Mouse (Mus musculus) kidney, embryonic 14.5 days (tissue): Measurements from ENCODE around the gene Ms4a2. TPM values are rescaled to one million over a fixed set of nuclear protein-coding genes. Genes with fewer than 3 reads are reported as not detected.

Source experiments
- ATAC-seq: fragments of 200-750 bp; cut with Nextera tagmentation; 2 replicates; pipeline ENCODE4 v1.8.0; 2017; ENCODE audit warnings: moderate number of reproducible peaks, mild to moderate bottlenecking, moderate TSS enrichment, moderate library complexity; ENCODE audit not compliant: low FRiP score, low TSS enrichment
- H3K27ac ChIP-seq: fragments of 300-500 bp; sonication (generic); 2 replicates; pipeline ENCODE4 v1.5.1; 2014; ENCODE audit warnings: low read depth, mild to moderate bottlenecking, low read length, moderate library complexity, mixed read lengths
- H3K27me3 ChIP-seq: fragments of 300-500 bp; sonication (generic); 2 replicates; pipeline ENCODE4 v1.6.1; 2014; ENCODE audit warnings: mild to moderate bottlenecking, low read length; ENCODE audit not compliant: control insufficient read depth, insufficient read depth
- H3K36me3 ChIP-seq: fragments of 300-500 bp; sonication (generic); 2 replicates; pipeline ENCODE4 v1.6.1; 2014; ENCODE audit warnings: low read length, mixed read lengths; ENCODE audit not compliant: control insufficient read depth, insufficient read depth
- H3K4me1 ChIP-seq: fragments of 300-500 bp; sonication (generic); 2 replicates; pipeline ENCODE4 v1.6.1; 2014; ENCODE audit warnings: low read length, mixed read lengths; ENCODE audit not compliant: control insufficient read depth, insufficient read depth
- H3K4me2 ChIP-seq: fragments of 300-500 bp; sonication (generic); replicated peaks from 2 replicates; pipeline ENCODE4 v1.6.1; 2014; ENCODE audit warnings: low read depth, mild to moderate bottlenecking, low read length
- H3K4me3 ChIP-seq: fragments of 300-500 bp; sonication (generic); 2 replicates; pipeline ENCODE4 v1.5.1; 2014; ENCODE audit warnings: mild to moderate bottlenecking, low read length
- H3K9ac ChIP-seq: fragments of 300-500 bp; sonication (generic); 2 replicates; pipeline ENCODE4 v1.6.1; 2014; ENCODE audit warnings: low read depth, mild to moderate bottlenecking, low read length, moderate library complexity
- H3K9me3 ChIP-seq: fragments of 300-500 bp; sonication (generic); 2 replicates; pipeline ENCODE4 v1.6.1; 2016; ENCODE audit warnings: low read length; ENCODE audit not compliant: control insufficient read depth
- WGBS: fragments of 180-500 bp; shearing (Covaris S2); extraction: QIAGEN DNeasy Blood & Tissue Kit; methylation state at CpG from one replicate; pipeline ENCODE4 v1.1.7; 2014; 5-methylcytosine and 5-hydroxymethylcytosine counted together
- polyA plus RNA-seq: library from polyadenylated mRNA; unstranded; fragments of >200 nt; fragmentation: Nextera tagmentation; extraction: Ambion mirVana; gene quantifications from 2 replicates; pipeline ENCODE4 v1.2.1, GENCODE M21; 2014

Ms4a2 gene
- polyA plus RNA-seq, 1 experiment from 2014 or later: 1.6 TPM

DNA sequence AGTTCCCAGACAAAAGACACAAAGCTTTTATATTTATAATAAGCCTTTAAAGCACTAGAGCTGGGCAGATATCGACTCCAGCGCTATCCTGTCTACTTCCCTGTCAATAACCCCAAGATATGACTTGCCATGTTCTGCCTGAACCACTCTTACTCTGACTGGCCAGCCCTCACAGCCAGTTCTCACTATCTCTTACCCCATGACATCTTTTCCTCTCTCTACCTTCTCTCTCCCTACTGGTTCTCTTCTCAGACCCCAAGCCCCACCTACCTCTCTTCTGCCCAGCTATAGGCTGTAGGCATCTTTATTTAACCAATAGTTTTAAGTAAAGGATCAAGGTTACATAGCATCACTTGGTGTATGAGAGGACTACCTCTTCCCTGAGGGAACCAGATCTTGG is 10.8 kb upstream of the Ms4a2 start:
- no peak overlapping the region for H3K9ac ChIP-seq
- no peak overlapping the region for H3K27ac ChIP-seq
- H3K4me2 ChIP-seq: no peak overlapping the region
- WGBS: 72% methylated on average over 2 of the region's 2 CpGs
- H3K36me3 ChIP-seq: no peaks in the 10 kb centered on the region
- no peak overlapping the region for H3K4me3 ChIP-seq
- no peaks in the 10 kb centered on the region for H3K27me3 ChIP-seq
- no peaks in the 10 kb centered on the region for H3K9me3 ChIP-seq
- no peaks in the 10 kb centered on the region for H3K4me1 ChIP-seq
- ATAC-seq: no peak

- WGBS: 86% methylated on average over 1 of the region's 1 CpGs
- H3K4me1 ChIP-seq: no peaks in the 10 kb centered on the region
- no peaks in the 10 kb centered on the region for H3K36me3 ChIP-seq
- ATAC-seq: no peak
- H3K9me3 ChIP-seq: no peaks in the 10 kb centered on the region
- H3K27ac ChIP-seq: no peak overlapping the region
- H3K4me2 ChIP-seq: no peak overlapping the region
- H3K27me3 ChIP-seq: no peaks in the 10 kb centered on the region
- H3K4me3 ChIP-seq: no peak overlapping the region
- no peak overlapping the region for H3K9ac ChIP-seq
These were observed 10.2 kb upstream of the Ms4a2 start for GRCm38 (mm10) chr19:11633732-11634131.

- no peaks in the 10 kb centered on the region for H3K27me3 ChIP-seq
- no peak overlapping the region for H3K27ac ChIP-seq
- 39% methylated on average over 5 of the region's 5 CpGs for WGBS
- H3K4me1 ChIP-seq: no peaks in the 10 kb centered on the region
- no peak overlapping the region for H3K9ac ChIP-seq
- no peak overlapping the region for H3K4me3 ChIP-seq
- ATAC-seq: 0 out of 2 replicates have a peak, but pooled peaks have one; percentile 12
- H3K4me2 ChIP-seq: no peak overlapping the region
- no peaks in the 10 kb centered on the region for H3K9me3 ChIP-seq
- H3K36me3 ChIP-seq: no peaks in the 10 kb centered on the region
These were observed 1.7 kb upstream of the Ms4a2 start for GRCm38 (mm10) chr19:11625231-11625630.

GRCm38 (mm10) chr19:11624800-11625199 is 1.3 kb upstream of the Ms4a2 start:
- Histone ChIP-seq H3K27me3 (no peaks in the 10 kb centered on the region), H3K4me1 (no peaks in the 10 kb centered on the region), H3K9me3 (no peaks in the 10 kb centered on the region), H3K9ac (no peak overlapping the region), H3K4me2 (no peak overlapping the region), H3K4me3 (no peak overlapping the region), H3K27ac (no peak overlapping the region), H3K36me3 (no peaks in the 10 kb centered on the region)
- no peak; the same call in 1 of the 2 replicates for ATAC-seq

GRCm38 (mm10) chr19:11617983-11618382 is 5.5 kb downstream of the Ms4a2 start:
- H3K27ac ChIP-seq: no peak overlapping the region
- no peak overlapping the region for H3K4me2 ChIP-seq
- no peak for ATAC-seq
- H3K27me3 ChIP-seq: no peaks in the 10 kb centered on the region; the same call in 1 of the 2 replicates
- H3K4me3 ChIP-seq: no peak overlapping the region
- no peak overlapping the region for H3K9ac ChIP-seq
- H3K9me3 ChIP-seq: no peaks in the 10 kb centered on the region
- H3K36me3 ChIP-seq: no peaks in the 10 kb centered on the region
- no peaks in the 10 kb centered on the region for H3K4me1 ChIP-seq

GRCm38 (mm10) chr19:11614805-11615204 is 8.7 kb downstream of the Ms4a2 start:
- Histone ChIP-seq H3K9me3 (no peaks in the 10 kb centered on the region), H3K27ac (no peak overlapping the region), H3K4me2 (no peak overlapping the region), H3K36me3 (no peaks in the 10 kb centered on the region), H3K9ac (no peak overlapping the region), H3K4me1 (no peaks in the 10 kb centered on the region), H3K27me3 (no peaks in the 10 kb centered on the region; the same call in 1 of the 2 replicates), H3K4me3 (no peak overlapping the region)
- WGBS: 67% methylated on average over 2 of the region's 2 CpGs
- ATAC-seq: no peak

GRCm38 (mm10) chr19:11613776-11614443 is 9.6 kb downstream of the Ms4a2 start:
- no peak overlapping the region for H3K27ac ChIP-seq
- no peaks in the 10 kb centered on the region; the same call in 1 of the 2 replicates for H3K27me3 ChIP-seq
- H3K36me3 ChIP-seq: no peaks in the 10 kb centered on the region
- no peaks in the 10 kb centered on the region for H3K9me3 ChIP-seq
- H3K4me1 ChIP-seq: no peaks in the 10 kb centered on the region
- ATAC-seq: no peak
- no peak overlapping the region for H3K4me3 ChIP-seq
- WGBS: 61% methylated on average over 8 of the region's 8 CpGs
- H3K9ac ChIP-seq: no peak overlapping the region
- no peak overlapping the region for H3K4me2 ChIP-seq

DNA sequence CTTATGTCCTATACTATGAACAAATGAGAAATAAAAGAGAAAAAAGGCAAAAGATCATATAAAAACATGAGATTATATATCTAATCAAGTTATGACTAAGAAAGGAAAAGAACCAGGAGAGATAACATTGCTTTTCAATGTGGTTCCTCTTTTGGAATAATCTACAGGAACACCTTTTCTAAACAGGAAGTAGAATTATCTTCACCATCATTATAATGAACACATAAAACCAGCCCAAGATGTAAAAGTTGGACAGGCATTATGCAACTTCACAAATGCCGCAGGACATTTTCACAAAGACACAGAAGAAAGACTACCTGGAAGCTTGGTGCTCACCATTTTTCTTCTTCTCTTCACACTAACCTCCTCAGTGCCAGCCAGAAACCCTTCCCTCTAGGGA is 10.4 kb downstream of the Ms4a2 start:
- Histone ChIP-seq H3K36me3 (no peaks in the 10 kb centered on the region), H3K9me3 (no peaks in the 10 kb centered on the region), H3K4me1 (no peaks in the 10 kb centered on the region), H3K4me3 (no peak overlapping the region), H3K9ac (no peak overlapping the region), H3K27me3 (no peaks in the 10 kb centered on the region), H3K27ac (no peak overlapping the region), H3K4me2 (no peak overlapping the region)
- no peak for ATAC-seq
- 100% methylated on average over 1 of the region's 1 CpGs for WGBS

GRCm38 (mm10) chr19:11612293-11612692 is 11.2 kb downstream of the Ms4a2 start:
- WGBS: 22% methylated on average over 2 of the region's 2 CpGs

More at GRCm38 (mm10) chr19:11612293-11612692, 11.2 kb downstream of the Ms4a2 start:
- H3K27me3 ChIP-seq: no peaks in the 10 kb centered on the region
- no peak for ATAC-seq
- H3K4me2 ChIP-seq: no peak overlapping the region
- H3K4me3 ChIP-seq: no peak overlapping the region
- no peak overlapping the region for H3K9ac ChIP-seq
- no peaks in the 10 kb centered on the region for H3K36me3 ChIP-seq
- no peaks in the 10 kb centered on the region for H3K9me3 ChIP-seq
- no peak overlapping the region for H3K27ac ChIP-seq
- no peaks in the 10 kb centered on the region for H3K4me1 ChIP-seq
